Mouse (Mus musculus) CH12.LX (cell line): ENCODE results near the gene Chchd2. TPM values are rescaled to one million over a fixed set of nuclear protein-coding genes. Genes with fewer than 3 reads are reported as not detected.

Source experiments
- DNase-seq: peaks from one replicate; pipeline ENCODE4 v3.0.0-alpha.2; 2013; ENCODE audit errors: extremely low read depth
- H3K27ac ChIP-seq: 2 replicates; pipeline ENCODE4 v1.5.1; 2012; ENCODE audit warnings: low read depth, mild to moderate bottlenecking, control low read depth, moderate library complexity; ENCODE audit not compliant: insufficient read depth
- H3K27me3 ChIP-seq: replicated peaks from 2 replicates; pipeline ENCODE3; 2012; ENCODE audit warnings: inconsistent platforms
- H3K36me3 ChIP-seq, 2 experiments: replicated peaks in 1 of 2; 2 replicates each; pipeline versions ENCODE3 to v1.6.1; 2012; ENCODE audit warnings: inconsistent platforms in 1 of 2, low read length in 1 of 2, mild to moderate bottlenecking in 1 of 2, mixed read lengths in 1 of 2, moderate library complexity in 1 of 2; ENCODE audit not compliant: control insufficient read depth in 1 of 2, insufficient read depth in 1 of 2
- H3K4me1 ChIP-seq, 2 experiments: 2 replicates each; pipeline ENCODE4 v1.6.1; 2012; ENCODE audit warnings: inconsistent platforms in 1 of 2, moderate library complexity in 1 of 2; ENCODE audit not compliant: insufficient read depth in 2 of 2, control insufficient read depth in 1 of 2
- H3K4me2 ChIP-seq: 2 replicates; pipeline ENCODE4 v1.6.1; 2012; ENCODE audit warnings: low read depth, mild to moderate bottlenecking, control low read depth; ENCODE audit not compliant: poor library complexity, insufficient read depth, severe bottlenecking
- H3K4me3 ChIP-seq, 3 experiments: fragments of 150-350 bp in 1 of 3; sonication (generic) in 1 of 3; replicated peaks in 1 of 3; 2 replicates each; pipeline versions ENCODE3 to v1.5.1; 2011 to 2012; ENCODE audit warnings: low read depth in 2 of 3, low read length in 2 of 3, mild to moderate bottlenecking in 2 of 3, moderate library complexity in 2 of 3, control low read depth in 1 of 3, improper control_type of control experiment in 1 of 3, inconsistent platforms in 1 of 3, mixed read lengths in 1 of 3; ENCODE audit not compliant: poor library complexity in 1 of 3
- H3K79me2 ChIP-seq: replicated peaks from 2 replicates; pipeline ENCODE4 v1.6.1; 2012; ENCODE audit warnings: mild to moderate bottlenecking, moderate library complexity; ENCODE audit not compliant: control insufficient read depth, poor library complexity, insufficient read depth, severe bottlenecking; ENCODE audit errors: extremely low read depth
- H3K9ac ChIP-seq: 2 replicates; pipeline ENCODE4 v1.6.1; 2012; ENCODE audit warnings: low read depth, mild to moderate bottlenecking, control low read depth, moderate library complexity; ENCODE audit not compliant: insufficient read depth
- H3K9me3 ChIP-seq: replicated peaks from 2 replicates; pipeline ENCODE3; 2012; ENCODE audit warnings: low read length, inconsistent platforms, mixed read lengths
- BHLHE40 ChIP-seq: IDR thresholded peaks from 2 replicates; pipeline ENCODE4 v1.6.1; 2011; ENCODE audit warnings: mild to moderate bottlenecking, low read depth, low read length, improper control_type of control experiment
- CHD1 ChIP-seq: IDR thresholded peaks from 2 replicates; pipeline ENCODE4 v1.6.1; 2012; ENCODE audit warnings: low read depth, low read length, improper control_type of control experiment, inconsistent platforms
- CHD2 ChIP-seq: IDR thresholded peaks from 2 replicates; pipeline ENCODE4 v1.6.1; 2011; ENCODE audit warnings: low read length, improper control_type of control experiment
- CTCF ChIP-seq, 2 experiments: IDR thresholded peaks in 1 of 2; conservative IDR thresholded peaks in 1 of 2; 2 replicates each; pipeline ENCODE4 v1.5.1; 2011 to 2012; ENCODE audit warnings: low read depth in 2 of 2, low read length in 2 of 2, improper control_type of control experiment in 1 of 2, inconsistent platforms in 1 of 2, mild to moderate bottlenecking in 1 of 2, moderate library complexity in 1 of 2
- E2F4 ChIP-seq: IDR thresholded peaks from 2 replicates; pipeline ENCODE4 v1.6.1; 2011; ENCODE audit warnings: low read depth, low read length, improper control_type of control experiment; ENCODE audit not compliant: insufficient replicate concordance
- ELF1 ChIP-seq: IDR thresholded peaks from 2 replicates; pipeline ENCODE4 v1.6.1; 2014; ENCODE audit warnings: low read depth, mild to moderate bottlenecking, inconsistent platforms, low read length, improper control_type of control experiment
- EP300 ChIP-seq: IDR thresholded peaks from 2 replicates; pipeline ENCODE4 v1.6.1; 2011; ENCODE audit warnings: low read length, improper control_type of control experiment
- ETS1 ChIP-seq: conservative IDR thresholded peaks from 2 replicates; pipeline ENCODE4 v1.6.1; 2012; ENCODE audit warnings: low read depth, mild to moderate bottlenecking, inconsistent platforms, low read length, improper control_type of control experiment, moderate library complexity
- GABPA ChIP-seq: IDR thresholded peaks from 2 replicates; pipeline ENCODE4 v1.6.1; 2012; ENCODE audit warnings: low read depth, low read length, improper control_type of control experiment, inconsistent platforms; ENCODE audit not compliant: insufficient replicate concordance
- HCFC1 ChIP-seq: IDR thresholded peaks from 2 replicates; pipeline ENCODE4 v1.6.1; 2012; ENCODE audit warnings: low read depth, mild to moderate bottlenecking, inconsistent platforms, low read length, improper control_type of control experiment
- IRF4 ChIP-seq: IDR thresholded peaks from 2 replicates; pipeline ENCODE4 v1.6.1; 2014; ENCODE audit warnings: low read depth, mild to moderate bottlenecking, inconsistent platforms, low read length, improper control_type of control experiment
- JUN ChIP-seq: IDR thresholded peaks from 2 replicates; pipeline ENCODE4 v1.6.1; 2011; ENCODE audit warnings: low read depth, mild to moderate bottlenecking, low read length, improper control_type of control experiment, moderate library complexity; ENCODE audit not compliant: insufficient read depth
- JUND ChIP-seq: conservative IDR thresholded peaks from 2 replicates; pipeline ENCODE4 v1.6.1; 2011; ENCODE audit warnings: low read depth, low read length, improper control_type of control experiment
- KAT2A ChIP-seq: IDR thresholded peaks from 2 replicates; pipeline ENCODE4 v1.6.1; 2012; ENCODE audit warnings: low read length, improper control_type of control experiment, inconsistent platforms; ENCODE audit not compliant: insufficient replicate concordance
- MAFK ChIP-seq: IDR thresholded peaks from 2 replicates; pipeline ENCODE4 v1.6.1; 2011; ENCODE audit warnings: low read length, improper control_type of control experiment; ENCODE audit not compliant: insufficient replicate concordance
- MAX ChIP-seq: IDR thresholded peaks from 2 replicates; pipeline ENCODE4 v1.6.1; 2011; ENCODE audit warnings: low read length, improper control_type of control experiment
- MAZ ChIP-seq: IDR thresholded peaks from 2 replicates; pipeline ENCODE4 v1.6.1; 2012; ENCODE audit warnings: low read depth, mild to moderate bottlenecking, inconsistent platforms, low read length, improper control_type of control experiment, moderate library complexity
- MEF2A ChIP-seq: IDR thresholded peaks from 2 replicates; pipeline ENCODE4 v1.6.1; 2014; ENCODE audit warnings: low read depth, mild to moderate bottlenecking, inconsistent platforms, low read length, improper control_type of control experiment, borderline replicate concordance
- MXI1 ChIP-seq: IDR thresholded peaks from 2 replicates; pipeline ENCODE4 v1.6.1; 2011; ENCODE audit warnings: mild to moderate bottlenecking, low read depth, low read length, improper control_type of control experiment
- MYC ChIP-seq: IDR thresholded peaks from 2 replicates; pipeline ENCODE4 v1.6.1; 2011; ENCODE audit warnings: low read depth, mild to moderate bottlenecking, improper control_type of control experiment, low read length
- NELFE ChIP-seq: IDR thresholded peaks from 2 replicates; pipeline ENCODE4 v1.6.1; 2011; ENCODE audit warnings: low read depth, low read length, improper control_type of control experiment
- NRF1 ChIP-seq: IDR thresholded peaks from 2 replicates; pipeline ENCODE4 v1.6.1; 2014; ENCODE audit warnings: low read depth, mild to moderate bottlenecking, inconsistent platforms, low read length, improper control_type of control experiment, moderate library complexity
- PAX5 ChIP-seq: IDR thresholded peaks from 2 replicates; pipeline ENCODE4 v1.6.1; 2012; ENCODE audit warnings: low read length, inconsistent platforms, mixed read lengths
- POLR2A ChIP-seq: IDR thresholded peaks from 2 replicates; pipeline ENCODE4 v1.6.1; 2011; ENCODE audit warnings: low read depth, mild to moderate bottlenecking, improper control_type of control experiment, low read length
- POLR2AphosphoS2 ChIP-seq: IDR thresholded peaks from 2 replicates; pipeline ENCODE4 v1.6.1; 2011; ENCODE audit warnings: low read depth, low read length, improper control_type of control experiment
- RAD21 ChIP-seq: IDR thresholded peaks from 2 replicates; pipeline ENCODE4 v1.6.1; 2011; ENCODE audit warnings: low read depth, mild to moderate bottlenecking, low read length, improper control_type of control experiment, moderate library complexity
- RCOR1 ChIP-seq: conservative IDR thresholded peaks from 2 replicates; pipeline ENCODE4 v1.6.1; 2012; ENCODE audit warnings: low read depth, mild to moderate bottlenecking, inconsistent platforms, low read length, improper control_type of control experiment
- SIN3A ChIP-seq: IDR thresholded peaks from 2 replicates; pipeline ENCODE4 v1.6.1; 2012; ENCODE audit warnings: low read length, improper control_type of control experiment, inconsistent platforms
- SMC3 ChIP-seq: IDR thresholded peaks from 2 replicates; pipeline ENCODE4 v1.6.1; 2011; ENCODE audit warnings: low read depth, low read length, improper control_type of control experiment
- TBP ChIP-seq: conservative IDR thresholded peaks from 2 replicates; pipeline ENCODE4 v1.6.1; 2011; ENCODE audit warnings: low read depth, low read length, improper control_type of control experiment
- TCF12 ChIP-seq: IDR thresholded peaks from 2 replicates; pipeline ENCODE4 v1.6.1; 2014; ENCODE audit warnings: low read depth, mild to moderate bottlenecking, inconsistent platforms, low read length, improper control_type of control experiment
- UBTF ChIP-seq: IDR thresholded peaks from 2 replicates; pipeline ENCODE4 v1.6.1; 2012; ENCODE audit warnings: low read depth, mild to moderate bottlenecking, inconsistent platforms, low read length, improper control_type of control experiment, moderate library complexity
- USF1 ChIP-seq: IDR thresholded peaks from 2 replicates; pipeline ENCODE4 v1.6.1; 2014; ENCODE audit warnings: low read depth, mild to moderate bottlenecking, inconsistent platforms, low read length, improper control_type of control experiment
- USF2 ChIP-seq: conservative IDR thresholded peaks from 2 replicates; pipeline ENCODE4 v1.6.1; 2011; ENCODE audit warnings: low read depth, low read length, improper control_type of control experiment
- ZC3H11A ChIP-seq: IDR thresholded peaks from 2 replicates; pipeline ENCODE4 v1.6.1; 2012; ENCODE audit warnings: low read depth, mild to moderate bottlenecking, inconsistent platforms, low read length, improper control_type of control experiment
- ZKSCAN1 ChIP-seq: IDR thresholded peaks from 2 replicates; pipeline ENCODE4 v1.6.1; 2012; ENCODE audit warnings: low read depth, inconsistent platforms, low read length, improper control_type of control experiment, borderline replicate concordance
- ZMIZ1 ChIP-seq: IDR thresholded peaks from 2 replicates; pipeline ENCODE4 v1.6.1; 2012; ENCODE audit warnings: low read depth, mild to moderate bottlenecking, inconsistent platforms, low read length, improper control_type of control experiment
- ZNF384 ChIP-seq: IDR thresholded peaks from 2 replicates; pipeline ENCODE4 v1.6.1; 2012; ENCODE audit warnings: low read depth, low read length, improper control_type of control experiment, inconsistent platforms
- dilution Hi-C: fragments of 300-500 bp; cut with MboI; formaldehyde crosslinking; loops from 2 replicates; pipeline ENCODE4 v1.14.3; 2020; ENCODE audit warnings: low sequenced_read_pairs; ENCODE audit not compliant: extremely low pct_unique_long_range_greater_than_20kb, extremely low pct_ligation_motif_present
- in situ Hi-C: fragments of 300-500 bp; cut with MboI; formaldehyde crosslinking; loops from 3 replicates; pipeline ENCODE4 v1.14.3; 2019; ENCODE audit warnings: low sequenced_read_pairs, low pct_ligation_motif_present, low pct_unique_long_range_greater_than_20kb, mixed read lengths
- polyA plus RNA-seq: library from polyadenylated mRNA; unstranded; fragments of >175 nt; gene quantifications from 2 replicates; pipeline ENCODE4 v1.2.1, GENCODE M21; 2012; ENCODE audit warnings: low read depth; ENCODE audit not compliant: insufficient read length
- total RNA-seq, 2 experiments: library from RNA; depleted of rRNA; stranded (reverse); fragments of 300-350 nt in 1 of 2; fragments of >200 nt in 1 of 2; gene quantifications; 2 replicates each; pipeline ENCODE4 v1.2.3; 2012 to 2014

Gene Chchd2
- total RNA-seq (2012; rRNA removed) (552 and 592 TPM in 2 replicates), total RNA-seq (2014; rRNA removed) (988 and 1,007 TPM in 2 replicates), polyA plus RNA-seq (346 and 370 TPM in 2 replicates)

- H3K27me3 ChIP-seq: peaks cover 3% of the 10 kb centered on the region
- H3K9me3 ChIP-seq: peaks cover 3% of the 10 kb centered on the region
- in situ Hi-C loops (no loop called here), dilution Hi-C loops (no loop called here)
- H3K4me2 ChIP-seq: peak within 1 kb of the TSS; percentile 92
- peak within 1 kb of the TSS; percentile 80 for H3K9ac ChIP-seq
- H3K27ac ChIP-seq: peak within 1 kb of the TSS; percentile 62
- H3K4me3 ChIP-seq: peak within 1 kb of the TSS; percentile 76 to 95 (median 85)
- peaks cover 36% of the 10 kb centered on the region for H3K79me2 ChIP-seq
- DNase-seq: peak; percentile 98
- peaks cover 13 to 27% of the 10 kb centered on the region in 2 experiments for H3K36me3 ChIP-seq
- H3K4me1 ChIP-seq: peaks cover 3 to 10% of the 10 kb centered on the region in 2 experiments; a peak in 2 of 4 replicates
- peak; percentile 57; the same call in 1 of the 2 replicates for TF ChIP-seq NRF1
- TF ChIP-seq IRF4: peak; percentile 60; the same call in 1 of the 2 replicates
- peak; percentile 48; the same call in 1 of the 2 replicates for TF ChIP-seq JUND
- peak; percentile 94 for TF ChIP-seq POLR2AphosphoS2
- peak; percentile 86 for TF ChIP-seq SIN3A
- TF ChIP-seq E2F4: peak; percentile 46; the same call in 1 of the 2 replicates
- peak; percentile 79 for TF ChIP-seq TCF12
- no peak for TF ChIP-seq USF1
- no peak for TF ChIP-seq USF2
- TF ChIP-seq HCFC1: peak; percentile 94
- peak; percentile 85 for TF ChIP-seq MXI1
- TF ChIP-seq ETS1: no peak
- TF ChIP-seq ZNF384: peak; percentile 19; the same call in 1 of the 2 replicates
- TF ChIP-seq GABPA: no peak; the same call in 1 of the 2 replicates
- TF ChIP-seq KAT2A: peak; percentile 82; the same call in 1 of the 2 replicates
- TF ChIP-seq MAX: peak; percentile 67
- TF ChIP-seq ZC3H11A: no peak
- no peak for TF ChIP-seq MAFK
- peak; percentile 98 for TF ChIP-seq POLR2A
- TF ChIP-seq CTCF (conservative IDR thresholded peaks at IDR 0.05 in 1 of 2, IDR thresholded peaks at IDR 0.05 in 1 of 2; ENCODE audit: low read depth in 2 of 2, low read length in 2 of 2): no peak
- no peak for TF ChIP-seq JUN
- TF ChIP-seq ZKSCAN1: no peak
- peak; percentile 92 for TF ChIP-seq CHD2
- no peak for TF ChIP-seq SMC3
- TF ChIP-seq ELF1: peak; percentile 83
- no peak for TF ChIP-seq CHD1
- TF ChIP-seq PAX5: no peak
- TF ChIP-seq BHLHE40: peak; percentile 67
- peak; percentile 66; the same call in 1 of the 2 replicates for TF ChIP-seq MEF2A
- TF ChIP-seq MYC: no peak; the same call in 1 of the 2 replicates
- 0 out of 2 replicates have a peak, but pooled peaks have one; percentile 38 for TF ChIP-seq RCOR1
- no peak for TF ChIP-seq RAD21
- TF ChIP-seq TBP: peak; percentile 95
- TF ChIP-seq NELFE: peak; percentile 98
- TF ChIP-seq UBTF: no peak
- peak; percentile 95 for TF ChIP-seq ZMIZ1
- no peak for TF ChIP-seq EP300
- peak; percentile 43; the same call in 1 of the 2 replicates for TF ChIP-seq MAZ
Observed at GRCm38 (mm10) chr5:129886911-129887636, at the start of gene Chchd2. Gene Chchd2 (minus strand): TSS chr5:129887470.
